Mouse (Mus musculus): ENCODE data around the gene Trip11. TPM values are rescaled to one million over a fixed set of nuclear protein-coding genes. Genes with fewer than 3 reads are reported as not detected.

Gene Trip11
- polyA plus RNA-seq, 1 experiment, result 14.0 TPM

GRCm38 (mm10) chr12:101947986-101948385 lies 34.9 kb upstream of the Trip11 start:
- H3K4me1 ChIP-seq (ENCODE audit: control insufficient read depth, insufficient read depth, low read length), result no peaks in the 10 kb centered on the region
- TF ChIP-seq POLR2A (IDR thresholded peaks at IDR 0.05; ENCODE audit: borderline replicate concordance, insufficient read depth, low read length), result no peak
- TF ChIP-seq CTCF (IDR thresholded peaks at IDR 0.05; ENCODE audit: borderline replicate concordance, insufficient read depth, low read depth, low read length), result no peak
- H3K27ac ChIP-seq (ENCODE audit: insufficient read depth, low read length), result no peak overlapping the region
- DNase-seq, result no peak
- no peaks in the 10 kb centered on the region for H3K27me3 ChIP-seq (ENCODE audit: control insufficient read depth, insufficient read depth, low read length)
- 85% methylated on average over 8 of the region's 8 CpGs for WGBS
- no peak overlapping the region for H3K4me3 ChIP-seq (replicated peaks; ENCODE audit: insufficient read depth, low read depth, low read length)

DNA sequence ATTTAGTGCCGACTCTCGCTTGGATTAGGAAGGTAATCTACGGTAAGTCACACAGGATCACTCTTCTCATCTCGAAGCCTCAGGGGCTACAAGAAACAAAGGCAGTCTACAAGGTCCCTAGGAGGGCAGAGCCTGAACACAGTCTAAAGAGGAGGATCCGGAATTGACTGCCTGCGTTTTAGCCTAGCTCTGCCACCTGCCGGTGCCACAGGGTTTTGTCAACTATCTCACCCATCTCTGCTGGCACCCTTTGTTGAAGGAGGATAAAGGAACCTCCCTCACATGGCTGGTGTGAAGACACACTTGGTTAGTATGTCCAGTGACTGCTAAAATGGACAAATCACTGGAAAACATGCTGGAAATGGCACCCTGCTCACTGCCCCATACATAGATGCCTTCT lies 24.5 kb upstream of the Trip11 start:
- no peak overlapping the region for H3K4me3 ChIP-seq (replicated peaks; ENCODE audit: insufficient read depth, low read depth, low read length)
- H3K4me1 ChIP-seq (ENCODE audit: control insufficient read depth, insufficient read depth, low read length), result no peaks in the 10 kb centered on the region
- H3K27ac ChIP-seq (ENCODE audit: insufficient read depth, low read length), result no peak overlapping the region
- TF ChIP-seq CTCF (IDR thresholded peaks at IDR 0.05; ENCODE audit: borderline replicate concordance, insufficient read depth, low read depth, low read length) (no peak), POLR2A (IDR thresholded peaks at IDR 0.05; ENCODE audit: borderline replicate concordance, insufficient read depth, low read length) (no peak)
- 83% methylated on average over 7 of the region's 7 CpGs for WGBS
- no peaks in the 10 kb centered on the region for H3K27me3 ChIP-seq (ENCODE audit: control insufficient read depth, insufficient read depth, low read length)
- DNase-seq, result no peak

DNA sequence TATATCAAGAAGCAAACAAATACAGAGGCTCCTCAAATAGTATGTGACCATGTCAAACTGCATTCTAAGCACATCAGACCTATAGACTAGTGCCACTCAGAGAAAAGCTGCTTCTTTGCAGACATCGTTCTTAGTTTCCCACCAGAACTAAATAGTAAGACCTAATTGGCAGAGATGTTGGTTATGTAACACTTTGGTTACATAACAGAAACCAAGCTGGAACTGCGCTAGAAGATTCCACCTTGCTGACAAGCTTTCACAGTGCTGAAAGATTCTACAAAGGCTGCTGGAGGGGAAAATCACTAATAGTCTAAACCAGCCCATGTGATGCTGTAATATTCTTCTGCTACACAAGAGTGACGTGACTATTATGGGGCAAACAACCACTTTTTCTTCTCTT lies 22.2 kb upstream of the Trip11 start:
- WGBS, result 86% methylated on average over 3 of the region's 3 CpGs
- H3K4me1 ChIP-seq (ENCODE audit: control insufficient read depth, insufficient read depth, low read length), result no peaks in the 10 kb centered on the region
- no peak for DNase-seq
- no peak overlapping the region for H3K27ac ChIP-seq (ENCODE audit: insufficient read depth, low read length)
- no peaks in the 10 kb centered on the region for H3K27me3 ChIP-seq (ENCODE audit: control insufficient read depth, insufficient read depth, low read length)
- H3K4me3 ChIP-seq (replicated peaks; ENCODE audit: insufficient read depth, low read depth, low read length), result no peak overlapping the region
- TF ChIP-seq CTCF (IDR thresholded peaks at IDR 0.05; ENCODE audit: borderline replicate concordance, insufficient read depth, low read depth, low read length), result no peak
- no peak for TF ChIP-seq POLR2A (IDR thresholded peaks at IDR 0.05; ENCODE audit: borderline replicate concordance, insufficient read depth, low read length)

DNA sequence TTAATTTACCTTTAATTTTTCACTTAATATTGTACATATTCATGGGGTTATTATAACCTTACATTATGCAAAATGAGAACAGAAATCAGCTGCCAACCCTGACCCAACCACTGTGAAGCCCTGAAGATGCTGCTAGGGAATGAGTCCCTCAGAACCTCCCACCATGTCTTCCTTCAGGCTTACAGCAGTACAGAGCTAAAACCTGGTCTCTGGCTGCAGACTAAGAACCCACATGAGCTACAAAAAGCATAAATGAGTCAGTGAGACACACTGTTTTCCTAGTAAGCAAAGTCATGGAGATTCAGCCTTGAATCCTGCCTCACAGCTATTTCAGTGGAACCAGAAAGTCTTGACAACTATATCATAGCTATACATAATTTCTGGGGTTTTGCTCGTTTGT lies 15.4 kb upstream of the Trip11 start:
- no peaks in the 10 kb centered on the region for H3K4me1 ChIP-seq (ENCODE audit: control insufficient read depth, insufficient read depth, low read length)
- no peak for DNase-seq
- H3K27ac ChIP-seq (ENCODE audit: insufficient read depth, low read length), result no peak overlapping the region
- TF ChIP-seq POLR2A (IDR thresholded peaks at IDR 0.05; ENCODE audit: borderline replicate concordance, insufficient read depth, low read length) (no peak), CTCF (IDR thresholded peaks at IDR 0.05; ENCODE audit: borderline replicate concordance, insufficient read depth, low read depth, low read length) (no peak)
- no peaks in the 10 kb centered on the region for H3K27me3 ChIP-seq (ENCODE audit: control insufficient read depth, insufficient read depth, low read length)
- WGBS, result 91% methylated on average over 1 of the region's 1 CpGs
- no peak overlapping the region for H3K4me3 ChIP-seq (replicated peaks; ENCODE audit: insufficient read depth, low read depth, low read length)

DNA sequence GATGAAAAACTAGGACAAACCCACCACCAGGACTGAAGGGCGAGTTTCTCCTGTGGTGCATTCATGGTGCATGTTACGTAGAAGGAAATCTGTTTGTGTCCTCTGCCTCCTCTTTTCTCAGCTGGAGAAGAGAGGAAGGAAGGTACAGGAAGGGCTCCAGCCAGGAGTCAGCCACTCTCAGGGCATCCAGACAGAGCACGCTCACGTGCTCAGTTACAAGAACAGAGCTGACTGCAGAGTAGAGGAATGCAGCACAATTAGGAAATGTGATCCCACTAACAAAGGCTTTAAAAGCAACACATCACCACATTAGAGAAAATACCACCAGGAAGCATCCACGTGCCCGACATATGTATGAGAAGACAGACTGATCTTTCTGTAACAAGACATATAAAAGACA lies 9.2 kb upstream of the Trip11 start:
- DNase-seq, result no peak
- Histone ChIP-seq H3K27ac (ENCODE audit: insufficient read depth, low read length) (no peak overlapping the region), H3K27me3 (ENCODE audit: control insufficient read depth, insufficient read depth, low read length) (no peaks in the 10 kb centered on the region), H3K4me1 (ENCODE audit: control insufficient read depth, insufficient read depth, low read length) (no peaks in the 10 kb centered on the region), H3K4me3 (replicated peaks; ENCODE audit: insufficient read depth, low read depth, low read length) (no peak overlapping the region)
- TF ChIP-seq CTCF (IDR thresholded peaks at IDR 0.05; ENCODE audit: borderline replicate concordance, insufficient read depth, low read depth, low read length), result no peak
- TF ChIP-seq POLR2A (IDR thresholded peaks at IDR 0.05; ENCODE audit: borderline replicate concordance, insufficient read depth, low read length), result no peak
- 96% methylated on average over 6 of the region's 6 CpGs for WGBS

DNA sequence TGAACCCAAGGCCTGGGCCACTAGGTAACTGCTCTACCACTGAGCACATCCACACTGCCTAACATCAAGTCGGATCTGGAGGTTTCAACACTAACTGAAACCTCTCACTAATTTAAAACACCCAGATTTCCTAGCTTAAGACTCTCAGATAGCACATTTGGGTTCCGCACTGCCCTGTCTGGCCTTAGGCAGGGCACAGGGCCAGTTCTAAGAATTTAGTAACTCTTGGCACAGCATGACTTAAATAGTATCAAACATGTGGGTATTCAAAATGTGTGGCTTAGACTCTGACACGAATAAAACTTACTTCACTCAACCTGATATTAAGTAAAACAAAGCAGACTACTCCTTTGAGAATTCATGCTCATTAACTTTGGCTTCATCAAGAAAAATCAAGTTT lies 6.8 kb upstream of the Trip11 start:
- Histone ChIP-seq H3K4me1 (ENCODE audit: control insufficient read depth, insufficient read depth, low read length) (no peaks in the 10 kb centered on the region), H3K27ac (ENCODE audit: insufficient read depth, low read length) (no peak overlapping the region), H3K27me3 (ENCODE audit: control insufficient read depth, insufficient read depth, low read length) (no peaks in the 10 kb centered on the region), H3K4me3 (replicated peaks; ENCODE audit: insufficient read depth, low read depth, low read length) (no peak overlapping the region)
- 78% methylated on average over 3 of the region's 3 CpGs for WGBS
- no peak for DNase-seq
- TF ChIP-seq CTCF (IDR thresholded peaks at IDR 0.05; ENCODE audit: borderline replicate concordance, insufficient read depth, low read depth, low read length), result no peak
- TF ChIP-seq POLR2A (IDR thresholded peaks at IDR 0.05; ENCODE audit: borderline replicate concordance, insufficient read depth, low read length), result no peak

GRCm38 (mm10) chr12:101917165-101917564 lies 4.1 kb upstream of the Trip11 start:
- no peak for DNase-seq
- TF ChIP-seq CTCF (IDR thresholded peaks at IDR 0.05; ENCODE audit: borderline replicate concordance, insufficient read depth, low read depth, low read length), result no peak
- TF ChIP-seq POLR2A (IDR thresholded peaks at IDR 0.05; ENCODE audit: borderline replicate concordance, insufficient read depth, low read length), result no peak

DNA sequence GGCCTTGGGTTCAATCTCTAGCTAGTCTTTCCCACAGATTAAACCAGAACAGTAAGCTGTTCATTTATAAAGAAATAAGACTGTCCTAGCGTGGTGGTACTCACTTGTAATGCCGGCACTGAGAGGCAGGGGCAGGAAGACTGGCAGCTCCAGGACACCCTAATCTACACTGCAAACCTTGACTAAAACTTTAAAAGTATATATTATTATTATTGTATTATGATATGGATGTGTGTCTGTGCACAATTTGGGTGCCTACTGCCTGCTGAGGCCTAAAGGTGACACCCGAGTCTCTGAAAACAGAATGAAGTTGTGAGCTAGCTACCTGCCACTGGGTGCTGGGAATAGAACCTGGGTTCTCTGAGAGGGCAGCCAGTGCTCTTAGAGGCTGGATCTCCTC lies 1.7 kb downstream of the Trip11 start:
- no peak overlapping the region for H3K27ac ChIP-seq (ENCODE audit: insufficient read depth, low read length)
- WGBS, result 75% methylated on average over 3 of the region's 3 CpGs
- no peak for DNase-seq
- no peak for TF ChIP-seq CTCF (IDR thresholded peaks at IDR 0.05; ENCODE audit: borderline replicate concordance, insufficient read depth, low read depth, low read length)
- TF ChIP-seq POLR2A (IDR thresholded peaks at IDR 0.05; ENCODE audit: borderline replicate concordance, insufficient read depth, low read length), result no peak
- no peak overlapping the region for H3K4me3 ChIP-seq (replicated peaks; ENCODE audit: insufficient read depth, low read depth, low read length)
- no peaks in the 10 kb centered on the region for H3K27me3 ChIP-seq (ENCODE audit: control insufficient read depth, insufficient read depth, low read length)
- H3K4me1 ChIP-seq (ENCODE audit: control insufficient read depth, insufficient read depth, low read length), result peaks cover 3% of the 10 kb centered on the region; the same call in 1 of the 2 replicates

More at GRCm38 (mm10) chr12:101917165-101917564, 4.1 kb upstream of the Trip11 start:
- H3K27ac ChIP-seq (ENCODE audit: insufficient read depth, low read length), result no peak overlapping the region
- no peaks in the 10 kb centered on the region for H3K4me1 ChIP-seq (ENCODE audit: control insufficient read depth, insufficient read depth, low read length)
- H3K4me3 ChIP-seq (replicated peaks; ENCODE audit: insufficient read depth, low read depth, low read length), result no peak overlapping the region
- H3K27me3 ChIP-seq (ENCODE audit: control insufficient read depth, insufficient read depth, low read length), result no peaks in the 10 kb centered on the region
